Mouse (Mus musculus): ENCODE data around the gene Trim13. TPM values are rescaled to one million over a fixed set of nuclear protein-coding genes. Genes with fewer than 3 reads are reported as not detected.

The Trim13 gene
- polyA plus RNA-seq, 1 experiment from 2014 or later, result 16.8 TPM

DNA sequence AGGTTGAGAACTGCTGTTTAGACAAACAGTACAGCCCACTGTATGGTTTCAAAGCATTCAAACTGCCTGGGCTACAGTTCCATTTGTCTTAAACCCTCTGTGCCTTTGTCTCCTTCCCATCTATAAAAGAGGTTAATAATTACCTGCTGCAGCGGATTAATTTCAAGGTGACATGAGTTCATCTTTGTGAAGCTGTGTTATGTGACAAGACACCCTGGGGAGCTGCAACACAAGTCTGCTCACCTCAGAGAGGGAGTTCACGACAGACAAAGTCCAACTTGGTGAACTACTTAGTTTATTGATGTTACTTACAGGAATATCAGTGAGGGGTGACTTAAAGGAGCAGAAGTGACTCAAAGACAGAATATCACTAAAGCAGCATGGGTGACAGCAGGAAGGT lies 25.9 kb upstream of the Trim13 start:
- Histone ChIP-seq H3K36me3 (ENCODE audit: control insufficient read depth, insufficient read depth, low read length) (no peaks in the 10 kb centered on the region), H3K4me1 (replicated peaks; ENCODE audit: control insufficient read depth, insufficient read depth, low read length) (0 out of 2 replicates have a peak, but pooled peaks cover 2% of the 10 kb centered on the region), H3K27ac (ENCODE audit: low read length) (no peak overlapping the region), H3K9ac (ENCODE audit: low read length) (no peak overlapping the region), H3K9me3 (ENCODE audit: control insufficient read depth, low read length) (no peaks in the 10 kb centered on the region), H3K4me2 (ENCODE audit: low read depth, low read length) (no peak overlapping the region), H3K4me3 (ENCODE audit: low read length) (no peak overlapping the region), H3K27me3 (ENCODE audit: control insufficient read depth, insufficient read depth, low read depth, low read length) (no peaks in the 10 kb centered on the region)
- ATAC-seq (ENCODE audit: low read depth), result no peak
- WGBS, result 68% methylated on average over 2 of the region's 2 CpGs

DNA sequence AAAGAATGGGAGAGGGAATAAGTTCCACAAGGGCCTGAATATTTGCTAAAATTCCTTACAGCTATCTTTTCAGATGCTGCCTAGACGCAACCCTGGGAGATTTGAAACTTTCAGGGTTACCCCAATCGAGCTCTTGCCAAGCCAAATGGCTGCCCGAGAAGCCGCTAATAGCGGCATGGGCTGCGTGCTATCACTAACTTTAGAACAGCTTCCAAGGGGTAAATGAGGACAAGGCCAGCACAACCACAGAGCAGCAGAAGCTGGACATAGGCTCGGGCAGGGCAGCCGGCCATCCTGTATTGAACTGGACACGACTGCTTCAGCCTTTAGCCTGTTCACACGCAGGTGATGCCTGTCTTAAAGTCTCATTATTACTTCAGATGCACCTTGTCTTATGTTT lies 23.0 kb upstream of the Trim13 start:
- 90% methylated on average over 10 of the region's 10 CpGs for WGBS
- no peaks in the 10 kb centered on the region for H3K27me3 ChIP-seq (ENCODE audit: control insufficient read depth, insufficient read depth, low read depth, low read length)

DNA sequence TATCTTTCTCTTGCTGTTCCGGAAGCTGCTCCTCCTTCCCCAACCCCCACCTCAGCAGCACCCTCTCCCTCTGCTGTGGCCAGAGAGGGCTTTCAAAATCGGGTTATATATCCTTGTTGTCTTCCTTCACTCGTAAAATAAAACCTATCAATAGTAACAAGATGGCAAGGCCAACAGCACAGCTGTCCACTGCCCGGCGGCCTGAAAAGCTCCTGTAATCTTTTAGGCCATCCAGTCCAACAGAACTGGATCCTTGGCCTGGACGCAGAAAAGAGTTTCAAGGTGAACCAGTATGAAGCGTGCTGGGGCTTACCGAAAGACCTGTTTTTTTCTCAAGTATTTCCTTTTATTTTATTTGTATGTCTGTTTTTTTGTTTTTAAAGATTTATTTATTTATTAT lies 22.1 kb upstream of the Trim13 start:
- 88% methylated on average over 8 of the region's 8 CpGs for WGBS
- Histone ChIP-seq H3K4me3 (ENCODE audit: low read length) (no peak overlapping the region), H3K9me3 (ENCODE audit: control insufficient read depth, low read length) (no peaks in the 10 kb centered on the region), H3K4me1 (replicated peaks; ENCODE audit: control insufficient read depth, insufficient read depth, low read length) (0 out of 2 replicates have a peak, but pooled peaks cover 2% of the 10 kb centered on the region), H3K27ac (ENCODE audit: low read length) (no peak overlapping the region), H3K9ac (ENCODE audit: low read length) (no peak overlapping the region), H3K4me2 (ENCODE audit: low read depth, low read length) (no peak overlapping the region), H3K36me3 (ENCODE audit: control insufficient read depth, insufficient read depth, low read length) (no peaks in the 10 kb centered on the region), H3K27me3 (ENCODE audit: control insufficient read depth, insufficient read depth, low read depth, low read length) (no peaks in the 10 kb centered on the region)
- no peak for ATAC-seq (ENCODE audit: low read depth)

More for the DNA sequence above, 23.0 kb upstream of the Trim13 start:
- ATAC-seq (ENCODE audit: low read depth), result no peak
- H3K4me2 ChIP-seq (ENCODE audit: low read depth, low read length), result no peak overlapping the region
- H3K9me3 ChIP-seq (ENCODE audit: control insufficient read depth, low read length), result no peaks in the 10 kb centered on the region
- H3K27ac ChIP-seq (ENCODE audit: low read length), result no peak overlapping the region
- H3K4me3 ChIP-seq (ENCODE audit: low read length), result no peak overlapping the region
- H3K9ac ChIP-seq (ENCODE audit: low read length), result no peak overlapping the region
- no peaks in the 10 kb centered on the region for H3K36me3 ChIP-seq (ENCODE audit: control insufficient read depth, insufficient read depth, low read length)
- H3K4me1 ChIP-seq (replicated peaks; ENCODE audit: control insufficient read depth, insufficient read depth, low read length), result 0 out of 2 replicates have a peak, but pooled peaks cover 2% of the 10 kb centered on the region

DNA sequence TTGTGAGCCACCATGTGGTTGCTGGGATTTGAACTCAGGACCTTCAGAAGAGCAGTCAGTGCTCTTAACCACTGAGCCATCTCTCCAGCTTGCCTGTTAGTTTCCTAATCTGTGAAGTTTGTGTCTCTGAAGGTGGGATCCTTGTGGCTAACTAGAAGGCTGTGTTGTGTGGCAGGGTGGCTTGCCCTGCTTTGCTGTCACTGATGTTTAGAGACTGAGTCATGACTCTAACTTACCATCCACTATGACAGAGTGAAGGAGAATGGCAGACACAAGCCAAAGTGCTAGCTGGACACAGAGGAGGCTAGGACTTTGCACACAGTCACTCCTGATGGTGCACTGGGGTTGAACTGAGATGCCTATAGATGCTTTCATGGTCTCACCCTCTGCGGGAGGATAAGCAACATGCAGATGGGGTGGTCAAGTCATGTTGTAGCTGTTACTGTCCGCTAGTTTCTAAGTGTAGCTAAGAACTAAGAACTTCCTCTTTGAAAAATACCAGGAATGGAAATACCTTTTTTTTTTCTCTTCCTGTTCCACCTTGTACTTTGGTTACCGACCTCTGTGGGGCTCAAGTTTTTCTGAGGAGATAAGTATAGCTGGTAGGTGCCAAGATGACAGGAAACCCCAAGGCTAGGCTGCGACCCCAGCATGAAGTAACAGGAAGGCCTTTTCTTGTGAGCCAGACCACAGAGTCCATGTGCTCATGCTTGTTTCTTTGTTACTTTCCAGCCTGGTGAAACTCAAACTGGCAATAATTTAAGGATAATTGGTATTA lies 8.6 kb upstream of the Trim13 start:
- Histone ChIP-seq H3K9me3 (ENCODE audit: control insufficient read depth, low read length) (no peaks in the 10 kb centered on the region), H3K4me3 (ENCODE audit: low read length) (no peak overlapping the region), H3K36me3 (ENCODE audit: control insufficient read depth, insufficient read depth, low read length) (no peaks in the 10 kb centered on the region), H3K27me3 (ENCODE audit: control insufficient read depth, insufficient read depth, low read depth, low read length) (no peaks in the 10 kb centered on the region), H3K9ac (ENCODE audit: low read length) (no peak overlapping the region), H3K27ac (ENCODE audit: low read length) (no peak overlapping the region), H3K4me1 (replicated peaks; ENCODE audit: control insufficient read depth, insufficient read depth, low read length) (no peaks in the 10 kb centered on the region), H3K4me2 (ENCODE audit: low read depth, low read length) (no peak overlapping the region)
- 72% methylated on average over 4 of the region's 4 CpGs for WGBS
- ATAC-seq (ENCODE audit: low read depth), result no peak

DNA sequence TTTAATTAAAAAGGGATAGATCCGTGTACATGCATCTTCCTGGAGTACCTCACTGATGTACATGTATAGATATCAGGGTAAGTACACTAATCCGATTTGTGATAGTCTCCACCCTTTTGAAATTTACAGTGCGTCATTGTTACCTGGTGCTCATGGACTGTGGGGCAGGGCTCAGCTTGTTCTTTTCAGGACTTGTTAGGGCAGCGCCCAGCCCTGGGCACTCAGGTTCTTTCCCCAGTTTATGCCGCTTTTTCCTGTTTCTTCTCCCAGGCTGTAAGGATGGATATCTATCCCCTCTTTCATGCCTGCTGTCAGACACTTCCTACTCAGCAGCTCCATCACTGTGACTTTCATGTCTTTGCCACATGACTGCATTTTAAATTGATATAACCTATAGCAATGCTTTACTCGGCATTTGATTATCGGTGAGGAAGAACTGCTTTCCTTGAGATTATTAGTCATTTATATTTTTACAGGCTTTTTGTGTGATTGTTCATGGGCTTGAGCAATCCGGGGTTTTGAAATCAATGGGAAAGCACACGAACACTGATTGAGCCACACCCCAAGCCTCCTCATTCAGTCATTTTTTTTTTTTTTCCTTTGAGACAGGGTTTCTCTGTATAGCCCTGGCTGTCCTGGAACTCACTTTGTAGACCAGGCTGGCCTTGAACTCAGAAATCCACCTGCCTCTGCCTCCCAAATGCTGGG lies 1.2 kb upstream of the Trim13 start:
- Histone ChIP-seq H3K27me3 (ENCODE audit: control insufficient read depth, insufficient read depth, low read depth, low read length) (no peaks in the 10 kb centered on the region), H3K4me3 (ENCODE audit: low read length) (no peak overlapping the region), H3K36me3 (ENCODE audit: control insufficient read depth, insufficient read depth, low read length) (no peaks in the 10 kb centered on the region), H3K9me3 (ENCODE audit: control insufficient read depth, low read length) (no peaks in the 10 kb centered on the region), H3K4me2 (ENCODE audit: low read depth, low read length) (no peak overlapping the region), H3K27ac (ENCODE audit: low read length) (no peak overlapping the region), H3K9ac (ENCODE audit: low read length) (no peak overlapping the region), H3K4me1 (replicated peaks; ENCODE audit: control insufficient read depth, insufficient read depth, low read length) (peaks cover 10% of the 10 kb centered on the region)
- 80% methylated on average over 9 of the region's 9 CpGs for WGBS
- ATAC-seq (ENCODE audit: low read depth), result no peak

DNA sequence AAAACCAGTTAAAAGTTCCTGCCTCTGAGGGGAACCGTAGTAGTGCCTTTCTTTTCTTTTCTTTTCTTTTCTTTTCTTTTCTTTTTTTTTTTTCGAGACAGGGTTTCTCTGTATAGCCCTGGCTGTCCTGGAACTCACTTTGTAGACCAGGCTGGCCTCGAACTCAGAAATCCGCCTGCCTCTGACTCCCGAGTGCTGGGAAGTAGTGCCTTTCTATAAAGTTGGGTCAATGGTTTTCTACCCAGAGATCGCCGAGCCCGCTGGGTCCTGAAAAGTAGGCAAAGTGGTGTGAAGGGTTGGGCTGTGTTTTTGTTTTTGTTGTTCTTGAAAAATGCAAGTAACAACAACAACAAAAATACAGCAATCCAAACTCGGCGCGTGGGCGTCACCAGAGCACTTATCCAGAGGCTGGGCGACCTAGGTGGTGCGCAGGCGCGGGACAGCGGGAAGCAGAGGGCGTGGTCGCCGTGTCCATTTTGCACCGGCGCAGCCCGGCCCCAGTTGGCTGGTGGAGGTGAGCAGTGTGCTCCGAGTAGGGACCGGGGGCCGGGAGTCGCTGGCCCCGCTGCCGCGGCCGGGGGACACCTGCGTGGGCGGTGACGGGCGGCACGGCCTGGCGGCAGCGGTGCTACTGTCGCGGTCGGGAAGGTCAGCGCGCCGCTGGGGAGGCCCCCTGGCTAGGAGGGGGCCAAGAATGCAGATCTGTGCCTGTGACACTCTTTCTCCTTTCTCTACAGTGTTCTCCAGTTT lies 1.2 kb downstream of the Trim13 start:
- WGBS, result 5% methylated on average over 42 of the region's 44 CpGs

DNA sequence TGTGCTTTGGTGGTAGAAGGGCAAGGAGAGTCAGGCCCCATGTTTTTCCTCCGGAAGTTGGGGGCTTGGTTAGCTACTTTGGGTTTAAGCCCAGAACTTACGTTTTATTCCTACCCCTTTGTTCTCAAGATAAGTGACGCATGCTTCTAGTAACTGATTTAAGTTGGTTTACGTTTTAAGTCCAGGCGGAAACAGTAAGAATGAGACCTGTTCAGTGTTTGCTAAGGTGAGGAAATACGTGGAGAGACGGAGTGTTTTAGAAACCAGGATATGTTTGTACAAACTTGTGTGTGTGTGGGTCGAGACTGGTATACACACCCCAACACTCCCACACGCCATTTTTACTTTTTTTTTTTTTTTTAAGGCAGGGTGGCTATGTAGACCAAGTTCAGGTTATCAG lies 3.3 kb downstream of the Trim13 start:
- no peak overlapping the region for H3K4me3 ChIP-seq (ENCODE audit: low read length)
- WGBS, result 60% methylated on average over 9 of the region's 9 CpGs

More for the DNA sequence above, 1.2 kb downstream of the Trim13 start:
- peak; percentile 96 for ATAC-seq (ENCODE audit: low read depth)
- peak overlapping the region; percentile 82 for H3K27ac ChIP-seq (ENCODE audit: low read length)
- H3K27me3 ChIP-seq (ENCODE audit: control insufficient read depth, insufficient read depth, low read depth, low read length), result no peaks in the 10 kb centered on the region
- H3K4me2 ChIP-seq (ENCODE audit: low read depth, low read length), result peak overlapping the region; percentile 59
- H3K4me1 ChIP-seq (replicated peaks; ENCODE audit: control insufficient read depth, insufficient read depth, low read length), result peaks cover 10% of the 10 kb centered on the region
- peak overlapping the region; percentile 90 for H3K9ac ChIP-seq (ENCODE audit: low read length)
- peak overlapping the region; percentile 83 for H3K4me3 ChIP-seq (ENCODE audit: low read length)
- H3K36me3 ChIP-seq (ENCODE audit: control insufficient read depth, insufficient read depth, low read length), result peaks cover 5% of the 10 kb centered on the region; the same call in 1 of the 2 replicates
- no peaks in the 10 kb centered on the region for H3K9me3 ChIP-seq (ENCODE audit: control insufficient read depth, low read length)

DNA sequence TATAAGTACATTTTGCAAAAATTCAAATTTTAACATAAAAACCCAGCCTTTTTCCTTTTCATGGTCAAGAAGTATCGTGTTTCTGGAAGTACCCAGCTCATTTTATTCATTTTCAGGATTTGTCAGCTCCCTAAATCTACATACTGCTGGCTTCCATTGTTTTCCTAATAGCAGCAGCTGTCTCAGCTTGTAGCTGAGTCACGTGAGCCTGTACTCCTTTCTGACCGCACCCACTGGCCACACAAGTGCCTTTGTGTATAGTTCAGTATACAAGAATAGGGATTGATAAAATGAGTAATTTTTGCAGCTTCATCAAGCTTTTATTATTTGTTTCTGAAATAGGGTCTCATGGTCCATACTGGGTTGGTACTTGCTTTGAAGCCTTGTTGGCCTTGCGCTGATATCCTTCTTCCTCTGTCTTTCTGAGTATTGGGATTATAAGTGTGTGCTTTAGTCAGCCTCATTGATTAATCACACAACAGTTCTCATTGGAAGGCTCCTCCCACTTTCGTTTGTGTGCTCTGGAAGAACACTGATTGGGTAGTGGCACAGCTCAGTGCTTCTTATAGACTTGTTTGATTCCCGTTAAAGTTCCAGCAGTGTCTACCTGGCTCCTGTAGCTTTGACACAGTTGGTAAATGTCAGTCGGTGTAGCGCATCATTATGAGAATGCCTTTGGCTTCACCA lies 5.2 kb downstream of the Trim13 start:
- WGBS, result 82% methylated on average over 8 of the region's 8 CpGs
- H3K9me3 ChIP-seq (ENCODE audit: control insufficient read depth, low read length), result no peaks in the 10 kb centered on the region
- peaks cover 10% of the 10 kb centered on the region for H3K4me1 ChIP-seq (replicated peaks; ENCODE audit: control insufficient read depth, insufficient read depth, low read length)
- no peak overlapping the region for H3K4me3 ChIP-seq (ENCODE audit: low read length)
- H3K36me3 ChIP-seq (ENCODE audit: control insufficient read depth, insufficient read depth, low read length), result peaks cover 7% of the 10 kb centered on the region; the same call in 1 of the 2 replicates
- no peak overlapping the region for H3K9ac ChIP-seq (ENCODE audit: low read length)
- no peak overlapping the region for H3K27ac ChIP-seq (ENCODE audit: low read length)
- ATAC-seq (ENCODE audit: low read depth), result no peak
- H3K27me3 ChIP-seq (ENCODE audit: control insufficient read depth, insufficient read depth, low read depth, low read length), result no peaks in the 10 kb centered on the region
- H3K4me2 ChIP-seq (ENCODE audit: low read depth, low read length), result no peak overlapping the region

More for the DNA sequence above, 3.3 kb downstream of the Trim13 start:
- ATAC-seq (ENCODE audit: low read depth), result no peak
- H3K36me3 ChIP-seq (ENCODE audit: control insufficient read depth, insufficient read depth, low read length), result peaks cover 5% of the 10 kb centered on the region; the same call in 1 of the 2 replicates
- H3K27me3 ChIP-seq (ENCODE audit: control insufficient read depth, insufficient read depth, low read depth, low read length), result no peaks in the 10 kb centered on the region
- no peaks in the 10 kb centered on the region for H3K9me3 ChIP-seq (ENCODE audit: control insufficient read depth, low read length)
- no peak overlapping the region for H3K27ac ChIP-seq (ENCODE audit: low read length)
- peak overlapping the region; percentile 6; the same call in 1 of the 2 replicates for H3K4me2 ChIP-seq (ENCODE audit: low read depth, low read length)
- peaks cover 10% of the 10 kb centered on the region for H3K4me1 ChIP-seq (replicated peaks; ENCODE audit: control insufficient read depth, insufficient read depth, low read length)
- H3K9ac ChIP-seq (ENCODE audit: low read length), result peak overlapping the region; percentile 3; the same call in 1 of the 2 replicates

All from lung, embryonic 16.5 days (tissue).